Mouse (Mus musculus) left cerebral cortex, adult 8-10 months (tissue): ENCODE measurements around the gene Gm28374. TPM values are rescaled to one million over a fixed set of nuclear protein-coding genes. Genes with fewer than 3 reads are reported as not detected.
"Not testable (repeated sequence)": the region's sequence is repeated elsewhere in the genome, so short reads cannot be mapped to it uniquely, and the experiment has no call there.

Source experiments
- DNase-seq, 2 experiments: peaks; one replicate each; pipeline ENCODE4 v3.0.0; 2022; ENCODE audit warnings: low spot score in 2 of 2
- total RNA-seq, 4 experiments: library from RNA; stranded (reverse); gene quantifications; 2 replicates each; pipeline ENCODE4 v1.2.4; 2022

Gm28374 gene
- 1 to 10 TPM in 1 of 4 experiments, not detected in 3; 1.1 TPM for total RNA-seq

DNA sequence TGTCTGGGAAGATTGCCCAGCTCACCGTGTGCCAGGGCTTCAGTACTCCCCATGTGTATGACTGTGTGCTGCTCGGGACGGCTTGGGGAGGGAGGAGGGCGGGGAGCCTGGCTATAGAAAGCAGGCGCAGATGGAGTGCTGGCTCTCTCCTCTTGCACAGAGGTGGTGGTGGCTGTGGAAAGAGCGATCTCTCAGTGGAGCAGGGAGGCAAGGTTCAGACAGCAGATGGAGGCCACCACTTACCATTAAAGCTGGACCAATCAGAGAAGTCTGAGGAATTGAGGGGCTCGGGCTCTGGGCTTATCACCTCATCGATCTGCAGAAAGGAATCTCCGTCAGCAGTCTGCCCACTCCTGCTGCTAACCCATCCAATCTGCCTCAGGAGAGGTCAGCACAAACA lies at the start of gene Gm28374:
Gene Gm28374 (minus strand): TSS at position 101 of the 400 bp plus-strand sequence.
- DNase-seq: no peak

- DNase-seq: not testable (repeated sequence)
These were observed 48.5 kb upstream of the Gm28374 start for GRCm38 (mm10) chr19:6130414-6131128.

DNA sequence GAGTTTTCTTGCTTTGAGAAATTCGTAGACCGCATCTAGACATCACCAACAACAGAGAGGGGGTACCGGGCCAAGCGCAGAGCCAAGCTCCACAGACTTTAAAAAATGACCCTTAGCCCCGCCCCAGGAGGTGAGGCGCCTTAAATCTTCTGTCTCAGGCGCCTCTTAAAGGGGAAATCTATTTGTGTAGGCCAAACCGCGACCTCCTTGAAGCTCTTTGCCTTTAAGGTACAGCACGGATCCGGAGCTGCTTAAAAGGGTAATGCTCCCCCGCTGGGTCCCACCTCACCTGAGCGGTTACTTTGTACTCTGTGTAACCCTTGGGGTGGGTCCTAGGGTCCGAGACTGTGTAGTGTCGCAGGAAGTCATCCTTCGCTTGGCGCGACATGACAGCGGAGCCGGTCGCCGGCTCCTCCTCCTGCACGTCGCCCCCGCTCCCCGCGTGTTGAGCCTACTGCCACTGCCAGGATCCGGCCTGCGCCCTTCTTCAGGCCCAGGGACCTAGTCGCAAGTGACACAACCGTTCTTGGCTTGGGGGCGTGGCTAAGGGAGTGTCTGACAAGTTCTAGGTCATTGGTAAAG lies 45.8 kb upstream of the Gm28374 start, which contains the start of gene Snx15:
Gene Snx15 (minus strand): TSS at position 545 of the 582 bp plus-strand sequence.
- peak; percentile 94 to 96 for DNase-seq

DNA sequence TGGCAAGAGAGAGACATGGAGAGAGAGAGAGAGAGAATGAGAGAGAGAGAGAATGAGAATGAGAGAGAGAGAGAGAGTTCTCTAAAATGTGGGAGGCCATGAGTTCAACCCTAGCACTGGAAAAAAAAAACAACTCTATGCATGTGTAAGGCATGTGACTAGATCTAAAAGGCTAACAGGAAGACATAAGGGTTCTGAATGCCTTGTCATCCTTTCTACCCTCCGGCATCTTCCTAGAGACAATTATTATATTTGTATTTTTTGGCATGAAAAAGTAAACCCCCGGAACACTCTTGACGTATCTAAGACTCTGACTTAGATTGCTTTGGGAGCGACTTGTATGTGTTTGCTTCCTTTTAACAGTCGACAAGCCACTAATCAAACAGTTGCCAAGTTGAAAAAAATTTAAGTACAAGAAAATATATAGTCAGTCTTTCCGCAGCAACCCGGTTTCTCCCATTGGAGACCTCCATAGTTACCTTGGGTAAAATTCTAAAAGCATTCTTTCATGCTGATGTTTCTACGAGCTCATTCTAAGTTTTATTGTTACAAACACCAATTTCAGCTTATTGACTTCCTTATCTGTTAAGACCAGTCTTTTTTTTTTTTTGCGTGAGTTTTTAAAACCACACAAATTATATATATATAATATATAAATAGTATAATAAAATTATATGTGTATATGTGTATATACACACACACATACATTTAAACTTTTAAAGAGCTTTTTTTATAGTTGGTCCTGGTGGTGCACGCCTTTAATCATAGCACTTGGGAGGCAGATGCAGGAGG lies 44.9 kb upstream of the Gm28374 start:
- DNase-seq: no peak

GRCm38 (mm10) chr19:6126289-6126688 lies 44.2 kb upstream of the Gm28374 start:
- DNase-seq: no peak

- no peak for DNase-seq
These were observed 42.8 kb upstream of the Gm28374 start for GRCm38 (mm10) chr19:6124898-6125297.

DNA sequence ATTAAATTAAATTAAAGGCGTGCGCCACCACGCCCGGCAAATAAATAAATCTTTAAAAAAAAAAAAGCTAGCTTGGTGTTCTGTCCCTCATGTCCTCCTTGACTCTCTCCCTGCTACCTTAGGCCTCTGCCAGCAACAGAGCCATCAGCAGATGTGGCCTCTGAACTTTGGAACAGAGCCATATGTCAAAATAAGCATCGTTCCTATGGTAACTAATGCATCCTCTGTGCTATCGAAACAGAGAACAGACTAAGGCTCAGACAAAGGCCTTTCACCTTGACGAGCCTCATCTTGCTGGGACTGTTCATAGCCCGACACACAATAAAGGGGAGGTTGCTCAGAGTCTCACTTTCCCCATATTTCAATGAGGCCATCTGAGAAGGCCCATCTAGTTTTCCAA lies 41.3 kb upstream of the Gm28374 start:
- no peak for DNase-seq

GRCm38 (mm10) chr19:6121761-6122160 lies 39.7 kb upstream of the Gm28374 start:
- DNase-seq: no peak

DNA sequence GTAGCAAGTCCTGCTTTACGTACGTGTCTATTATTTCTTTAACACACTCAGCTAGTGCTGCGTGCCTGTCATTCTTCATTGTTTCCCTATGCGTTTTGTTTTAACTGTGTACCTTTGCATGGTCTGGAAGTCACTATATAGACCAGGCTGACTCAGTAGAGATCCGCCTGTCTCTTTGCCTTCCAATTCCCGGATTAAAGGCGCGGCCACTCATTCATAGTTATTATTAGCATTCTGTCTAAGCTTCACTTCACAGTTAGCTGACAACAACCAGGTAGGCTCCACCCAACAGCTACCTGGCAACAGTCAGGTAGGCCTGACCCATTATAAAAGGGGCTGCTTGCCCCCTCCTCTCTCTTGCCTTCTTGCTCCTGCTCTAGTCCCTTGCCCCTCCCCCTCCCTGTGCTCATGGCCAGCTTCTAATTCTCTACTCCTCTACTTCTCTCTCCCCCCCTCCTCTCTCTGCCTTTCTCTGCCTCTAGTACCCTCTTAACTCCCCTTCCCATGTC lies 36.7 kb upstream of the Gm28374 start:
- no peak for DNase-seq

- DNase-seq: peak; percentile 80 to 86
These were observed 36.1 kb upstream of the Gm28374 start, which contains the start of gene Sac3d1 for GRCm38 (mm10) chr19:6117986-6118676. TSS of gene Sac3d1 (minus strand) at chr19:6118650.

- DNase-seq: peak in 1 of 2 experiments; percentile 28
These were observed 35.4 kb upstream of the Gm28374 start for GRCm38 (mm10) chr19:6117346-6117985.

DNA sequence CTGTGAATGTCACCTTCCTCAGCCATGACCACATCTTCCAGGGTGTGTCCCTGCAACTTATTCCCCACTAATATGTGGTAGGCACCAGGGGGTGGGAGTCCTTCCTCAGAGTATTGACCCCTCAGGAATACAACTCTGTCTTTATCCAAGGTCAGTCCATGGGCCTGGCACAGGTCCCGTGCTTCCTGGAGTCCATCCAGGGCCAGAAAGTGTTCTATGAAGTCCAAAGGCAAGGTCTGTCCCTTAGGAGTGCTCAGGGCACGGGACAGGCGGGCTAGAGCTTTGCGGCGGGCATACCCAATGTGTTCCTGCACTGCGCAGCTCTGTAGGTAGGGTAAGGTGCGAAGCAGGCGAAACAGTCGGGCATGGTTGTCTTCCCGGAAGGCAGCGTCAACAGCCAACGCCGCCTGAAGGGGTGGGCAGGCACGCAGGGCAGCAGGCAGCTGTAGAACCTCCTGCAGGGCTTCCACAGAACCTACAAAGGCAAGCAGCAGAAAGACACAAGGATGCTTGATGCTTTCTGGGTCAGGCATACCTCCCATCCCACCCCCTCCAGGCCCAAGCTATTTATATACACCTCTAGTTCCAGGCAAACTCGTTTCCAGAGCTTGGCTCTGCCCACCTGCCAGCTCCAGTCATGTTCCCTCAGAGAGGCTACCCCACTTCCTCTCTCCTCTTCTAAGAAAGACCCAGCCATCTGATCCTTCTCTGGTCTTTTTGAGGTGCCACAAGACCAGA lies 34.2 kb upstream of the Gm28374 start:
- DNase-seq: no peak

GRCm38 (mm10) chr19:6113116-6113515 lies 31.1 kb upstream of the Gm28374 start:
- no peak for DNase-seq

- DNase-seq: no peak
These were observed 23.5 kb upstream of the Gm28374 start, which contains the start of gene Naaladl1 for GRCm38 (mm10) chr19:6105586-6105985. TSS of gene Naaladl1 (plus strand) at chr19:6105782.

- DNase-seq: no peak
These were observed 22.4 kb upstream of the Gm28374 start for GRCm38 (mm10) chr19:6104476-6104875.

GRCm38 (mm10) chr19:6102169-6102853 lies 20.3 kb upstream of the Gm28374 start:
- no peak for DNase-seq

DNA sequence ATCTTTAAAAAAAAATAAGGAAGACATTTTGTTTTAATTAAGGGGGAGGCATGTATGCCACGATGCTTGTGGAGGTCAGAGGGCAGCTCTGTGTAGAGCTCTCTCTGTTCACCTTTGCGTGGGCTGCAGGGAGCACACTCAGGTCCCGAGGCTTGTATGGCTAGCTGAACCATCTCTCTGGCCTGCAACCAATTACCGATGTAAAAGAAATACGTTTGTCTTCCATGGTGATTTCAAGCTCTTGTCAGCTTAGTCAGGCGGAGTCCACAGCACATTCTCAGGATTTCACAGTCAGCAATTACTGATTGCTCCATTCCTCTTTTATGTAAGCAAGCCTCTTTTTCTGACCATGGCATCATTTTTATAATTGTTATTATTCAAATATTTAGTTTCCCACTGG lies 19.1 kb upstream of the Gm28374 start:
- no peak for DNase-seq

DNA sequence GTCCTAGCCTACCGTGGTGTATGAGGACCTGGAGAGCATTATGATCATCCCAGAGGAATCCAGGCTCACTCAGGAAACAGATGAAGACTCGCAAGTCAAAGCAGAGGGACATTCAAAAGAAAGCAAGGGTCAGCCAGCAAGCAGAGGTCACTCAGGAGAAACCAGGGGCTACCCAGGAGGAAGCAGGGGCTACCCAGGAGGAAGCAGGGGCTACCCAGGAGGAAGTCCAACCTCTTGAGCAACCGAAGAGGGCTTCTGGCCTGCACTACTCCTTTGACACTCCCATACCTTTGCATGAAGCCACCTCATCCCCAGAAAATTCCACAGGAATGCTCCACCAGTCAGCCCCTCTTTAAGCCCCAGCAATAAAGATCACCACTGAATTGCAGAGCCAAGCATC lies 15.8 kb upstream of the Gm28374 start:
- DNase-seq: no peak

GRCm38 (mm10) chr19:6094119-6094518 lies 12.1 kb upstream of the Gm28374 start, which contains the start of gene AC131692.1:
TSS of gene AC131692.1 (plus strand) at chr19:6094419.
- no peak for DNase-seq
